ENCODE assay signal across 12 mouse cellular contexts in the genomic region with DNA sequence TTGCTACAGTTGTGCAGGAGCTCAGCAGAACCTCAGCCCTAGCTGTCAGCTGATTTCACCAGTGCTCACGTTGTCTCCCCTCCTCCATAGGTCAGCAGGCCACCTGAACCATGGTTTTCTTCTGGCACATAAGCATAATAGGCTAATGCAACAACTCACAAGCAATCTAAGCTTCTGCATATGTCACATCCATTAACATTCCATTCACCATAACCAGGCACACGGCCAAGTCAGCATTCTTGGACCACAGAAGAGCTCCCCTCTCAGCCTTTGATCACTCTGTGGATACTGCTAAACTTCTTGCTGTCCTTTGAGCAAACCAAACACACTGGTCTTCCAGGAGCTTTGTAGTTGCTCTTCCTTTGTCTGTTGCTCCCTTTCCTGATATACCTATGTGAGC.
DNase-seq lines count a peak whose midpoint lies in the region; ATAC-seq and TF ChIP-seq lines count a peak whose summit lies in the region.
"Had no signal": no experiment of that assay in that cellular context is flagged by ENCODE, and none has a peak within 500 bp of the region (broad histone marks: within the 10 kb centered on the region; RNA-seq: fewer than 3 reads in every experiment).

No protein-coding gene starts in this region.

- TF ChIP-seq POLR2A in kidney, adult 2 months (IDR thresholded peaks at IDR 0.05; ENCODE audit: low read depth, low read length), result no peak

- H3K27me3 ChIP-seq in kidney, adult 2 months (replicated peaks; ENCODE audit: control insufficient read depth, insufficient read depth, low read length), result no peaks in the 10 kb centered on the region

- DNase-seq in cerebellum, postnatal 10 days, result peak; percentile 2 to 7
- DNase-seq in kidney, postnatal 14 days, result peak; percentile 2
- DNase-seq in kidney, adult 2 months, result no peak
- peak; percentile 9 for DNase-seq in 3T3-L1 (ENCODE audit: low read depth, low spot score)
- peak; percentile 19 to 25 for DNase-seq in heart, postnatal 10 days
- DNase-seq in spleen, postnatal 14 days (ENCODE audit: low spot score in 2 of 2), result no peak
- no peak for DNase-seq in urinary bladder, postnatal 4 days (ENCODE audit: low spot score in 2 of 2)
- DNase-seq: cerebellum, adult 11 months; spleen, adult 18-20 months had no signal

- H3K4me3 ChIP-seq in kidney, adult 2 months (ENCODE audit: insufficient read depth, low read depth, low read length), result no peak overlapping the region
- H3K4me3 ChIP-seq: erythroblast, embryonic 14.5 days; left cerebral cortex, adult 2 months had no signal

- TF ChIP-seq CTCF in kidney, adult 2 months (conservative IDR thresholded peaks at IDR 0.05; ENCODE audit: insufficient read depth, insufficient read length, low read depth, low read length), result no peak

- H3K36me3 ChIP-seq in kidney, adult 2 months (ENCODE audit: control insufficient read depth, insufficient read depth, low read length), result no peaks in the 10 kb centered on the region

- ATAC-seq in cerebellum, adult (ENCODE audit: insufficient number of reproducible peaks, low FRiP score, low TSS enrichment), result no peak

- intact Hi-C loops in heart, postnatal 10 days (cut with DNase I), result no loop called here

- H3K27ac ChIP-seq in kidney, adult 2 months (ENCODE audit: insufficient read depth, low read depth, low read length), result no peak overlapping the region
- H3K27ac ChIP-seq: left cerebral cortex, adult 2 months had no signal

- WGBS in kidney, adult 2 months, result 26% methylated on average over 2 of the region's 2 CpGs

- H3K4me1 ChIP-seq in kidney, adult 2 months (ENCODE audit: control insufficient read depth, insufficient read depth, low read length), result no peaks in the 10 kb centered on the region

Comparison
In these comparisons a context has a peak if more than half of its experiments do, and no peak if none do; other contexts are left out.
1. DNase-seq: peak in cerebellum, postnatal 10 days (2 of 2), kidney, postnatal 14 days (single experiment), 3T3-L1 (single experiment) and heart, postnatal 10 days (2 of 2); none in kidney, adult 2 months (single experiment), spleen, postnatal 14 days (0 of 2) and urinary bladder, postnatal 4 days (0 of 2).